Mouse (Mus musculus) kidney, adult 2 months (tissue): ENCODE data around the gene Slc25a13.

Experiments used
- CTCF ChIP-seq: fragments of 200-500 bp; conservative IDR thresholded peaks from 2 replicates; pipeline ENCODE4 v1.5.1; 2011; ENCODE audit warnings: low read depth, mild to moderate bottlenecking, control low read depth, low read length, moderate library complexity, mixed read lengths; ENCODE audit not compliant: insufficient read depth, insufficient read length
- POLR2A ChIP-seq: fragments of 200-500 bp; IDR thresholded peaks from one replicate; pipeline ENCODE4 v1.6.1; 2011; ENCODE audit warnings: low read depth, low read length, control low read depth

- TF ChIP-seq CTCF: no peak
- TF ChIP-seq POLR2A: no peak
Measured at GRCm38 (mm10) chr6:6002061-6002460, 214.9 kb downstream of the Slc25a13 start.
